Mouse (Mus musculus) forebrain, embryonic 15.5 days (tissue): ENCODE data around the gene Cttnbp2nl. TPM values are rescaled to one million over a fixed set of nuclear protein-coding genes. Genes with fewer than 3 reads are reported as not detected.

Experiments
- ATAC-seq: fragments of 200-750 bp; cut with Nextera tagmentation; replicated peaks from 2 replicates; pipeline ENCODE4 v1.8.0; 2017; ENCODE audit warnings: mild to moderate bottlenecking, moderate TSS enrichment, moderate library complexity
- H3K27ac ChIP-seq: fragments of 300-500 bp; sonication (generic); replicated peaks from 2 replicates; pipeline ENCODE4 v1.5.1; 2015; ENCODE audit warnings: mild to moderate bottlenecking, inconsistent platforms
- H3K27me3 ChIP-seq: fragments of 300-500 bp; sonication (generic); 2 replicates; pipeline ENCODE4 v1.6.1; 2015; ENCODE audit warnings: inconsistent platforms
- H3K36me3 ChIP-seq: fragments of 300-500 bp; sonication (generic); 2 replicates; pipeline ENCODE4 v1.6.1; 2015; ENCODE audit warnings: mild to moderate bottlenecking, inconsistent platforms
- H3K4me1 ChIP-seq: fragments of 300-500 bp; sonication (generic); 2 replicates; pipeline ENCODE4 v1.6.1; 2015; ENCODE audit warnings: inconsistent platforms
- H3K4me2 ChIP-seq: fragments of 300-500 bp; sonication (generic); replicated peaks from 2 replicates; pipeline ENCODE4 v1.6.1; 2015; ENCODE audit warnings: mild to moderate bottlenecking, inconsistent platforms
- H3K4me3 ChIP-seq: fragments of 300-500 bp; sonication (generic); 2 replicates; pipeline ENCODE4 v1.5.1; 2015; ENCODE audit warnings: mild to moderate bottlenecking, inconsistent platforms
- H3K9ac ChIP-seq: fragments of 300-500 bp; sonication (generic); replicated peaks from 2 replicates; pipeline ENCODE4 v1.6.1; 2015; ENCODE audit warnings: mild to moderate bottlenecking, inconsistent platforms
- H3K9me3 ChIP-seq: fragments of 300-500 bp; sonication (generic); 2 replicates; pipeline ENCODE4 v1.6.1; 2016; ENCODE audit warnings: inconsistent platforms
- WGBS: fragments of 180-500 bp; shearing (Covaris S2); methylation state at CpG from one replicate; pipeline ENCODE4 v1.1.7; 2015; ENCODE audit warnings: mixed read lengths; 5-methylcytosine and 5-hydroxymethylcytosine counted together
- polyA plus RNA-seq: library from polyadenylated mRNA; unstranded; fragments of >200 nt; fragmentation: Nextera tagmentation; extraction: Ambion mirVana; gene quantifications from 2 replicates; pipeline ENCODE4 v1.2.1, GENCODE M21; 2015

Cttnbp2nl gene
- polyA plus RNA-seq, 1 experiment from 2014 or later = 61.1 TPM

DNA sequence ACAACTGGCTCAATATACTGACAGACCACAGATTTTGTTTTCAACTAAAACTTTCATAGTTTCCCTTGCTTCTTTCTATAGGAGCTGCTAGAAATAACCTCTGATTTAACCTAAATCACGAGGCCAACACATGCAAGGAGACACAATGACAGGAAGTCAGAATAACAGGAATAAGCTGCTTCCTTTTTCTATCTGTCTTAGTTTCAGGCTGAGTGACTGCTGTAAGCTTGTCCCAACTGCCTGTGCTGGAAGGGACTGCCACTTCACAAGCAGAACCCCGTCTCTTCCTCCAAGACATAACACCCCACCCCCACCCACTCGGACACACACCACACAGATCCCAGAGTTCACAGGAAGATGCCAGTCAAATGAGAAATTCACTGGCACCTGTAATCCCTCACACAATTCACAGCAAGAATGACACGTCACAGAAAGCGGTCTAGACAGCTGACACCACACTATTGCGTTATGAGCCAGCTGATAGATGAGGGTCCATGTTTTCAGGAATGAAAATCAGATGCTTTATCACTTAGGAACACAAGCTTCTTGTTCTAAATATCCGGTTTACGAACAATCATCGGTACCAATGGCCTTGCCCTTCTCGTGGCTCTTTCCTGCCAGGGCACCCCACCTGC lies 29.5 kb downstream of the Cttnbp2nl start:
- H3K36me3 ChIP-seq = peaks cover 9% of the 10 kb centered on the region
- no peak overlapping the region for H3K4me2 ChIP-seq
- H3K27me3 ChIP-seq = no peaks in the 10 kb centered on the region
- no peak overlapping the region for H3K4me3 ChIP-seq
- no peaks in the 10 kb centered on the region for H3K4me1 ChIP-seq
- ATAC-seq = no peak
- no peaks in the 10 kb centered on the region for H3K9me3 ChIP-seq
- H3K27ac ChIP-seq = no peak overlapping the region
- H3K9ac ChIP-seq = no peak overlapping the region
- WGBS = 84% methylated on average over 10 of the region's 10 CpGs

DNA sequence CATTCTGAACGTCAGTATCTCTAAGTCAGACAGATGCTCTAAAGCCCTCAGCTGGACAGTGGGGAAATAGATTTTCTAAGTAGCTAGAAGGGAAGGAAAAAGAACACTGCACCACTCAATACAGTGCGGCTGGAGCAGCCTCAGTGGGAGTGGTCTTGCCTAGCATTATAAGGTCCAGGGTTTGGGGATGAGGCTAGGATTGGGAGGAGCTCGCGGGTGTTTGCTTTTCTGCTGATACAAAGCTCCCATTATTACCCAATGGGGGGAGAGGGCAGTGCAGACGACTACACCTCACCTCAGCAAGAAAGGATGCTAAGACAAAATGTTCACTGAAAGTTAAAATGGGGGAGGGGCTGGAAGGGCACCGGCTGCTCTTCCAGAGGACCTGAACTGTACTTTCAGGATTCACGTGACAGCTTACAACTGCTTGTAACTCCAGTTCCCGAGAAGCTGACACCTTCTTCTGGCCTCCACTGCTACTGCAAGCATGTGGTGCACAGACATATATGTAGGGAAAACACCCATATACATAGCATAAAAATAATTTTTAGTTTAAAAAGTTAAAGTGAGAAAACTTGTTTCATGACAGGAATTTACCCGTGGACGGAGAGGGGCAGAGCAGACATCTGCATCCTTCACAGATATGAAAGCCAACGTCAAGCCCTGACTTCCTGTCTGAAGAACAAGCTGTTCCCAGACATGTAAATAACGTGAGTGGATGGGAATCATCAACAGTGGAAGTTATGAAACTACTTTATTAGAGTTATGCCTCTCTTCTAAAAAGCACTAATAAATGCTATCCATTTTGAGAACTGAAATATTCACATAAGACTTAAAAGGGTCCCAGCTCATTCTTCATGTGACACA lies 32.9 kb downstream of the Cttnbp2nl start:
- H3K27me3 ChIP-seq = no peaks in the 10 kb centered on the region
- 0 out of 2 replicates have a peak, but pooled peaks cover 3% of the 10 kb centered on the region for H3K36me3 ChIP-seq
- no peak overlapping the region for H3K4me3 ChIP-seq
- H3K4me2 ChIP-seq = no peak overlapping the region
- no peak overlapping the region for H3K9ac ChIP-seq
- WGBS = 52% methylated on average over 12 of the region's 12 CpGs
- no peak for ATAC-seq
- no peak overlapping the region for H3K27ac ChIP-seq
- no peaks in the 10 kb centered on the region for H3K9me3 ChIP-seq
- peaks cover 3% of the 10 kb centered on the region for H3K4me1 ChIP-seq

DNA sequence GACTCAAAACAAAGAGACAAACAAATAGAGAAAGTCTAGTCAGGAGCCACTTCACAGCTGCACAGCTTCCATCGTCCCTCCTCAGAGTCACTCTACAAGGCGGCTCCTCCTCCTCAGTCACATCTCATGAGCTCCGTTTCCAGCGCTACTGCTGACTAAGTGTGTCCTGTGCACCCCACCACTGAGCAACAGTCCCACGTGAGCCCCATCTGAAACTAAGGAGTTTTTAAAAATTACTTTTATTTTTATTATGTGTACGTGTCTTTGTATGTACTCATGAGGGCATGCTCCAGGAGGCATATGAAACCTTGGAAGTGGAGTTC lies 34.2 kb downstream of the Cttnbp2nl start:
- H3K4me3 ChIP-seq = no peak overlapping the region
- H3K36me3 ChIP-seq = 0 out of 2 replicates have a peak, but pooled peaks cover 3% of the 10 kb centered on the region
- ATAC-seq = no peak
- H3K27me3 ChIP-seq = no peaks in the 10 kb centered on the region
- no peak overlapping the region for H3K27ac ChIP-seq
- no peak overlapping the region for H3K4me2 ChIP-seq
- WGBS = 91% methylated on average over 6 of the region's 6 CpGs
- no peaks in the 10 kb centered on the region for H3K9me3 ChIP-seq
- H3K4me1 ChIP-seq = peaks cover 3% of the 10 kb centered on the region
- H3K9ac ChIP-seq = no peak overlapping the region

DNA sequence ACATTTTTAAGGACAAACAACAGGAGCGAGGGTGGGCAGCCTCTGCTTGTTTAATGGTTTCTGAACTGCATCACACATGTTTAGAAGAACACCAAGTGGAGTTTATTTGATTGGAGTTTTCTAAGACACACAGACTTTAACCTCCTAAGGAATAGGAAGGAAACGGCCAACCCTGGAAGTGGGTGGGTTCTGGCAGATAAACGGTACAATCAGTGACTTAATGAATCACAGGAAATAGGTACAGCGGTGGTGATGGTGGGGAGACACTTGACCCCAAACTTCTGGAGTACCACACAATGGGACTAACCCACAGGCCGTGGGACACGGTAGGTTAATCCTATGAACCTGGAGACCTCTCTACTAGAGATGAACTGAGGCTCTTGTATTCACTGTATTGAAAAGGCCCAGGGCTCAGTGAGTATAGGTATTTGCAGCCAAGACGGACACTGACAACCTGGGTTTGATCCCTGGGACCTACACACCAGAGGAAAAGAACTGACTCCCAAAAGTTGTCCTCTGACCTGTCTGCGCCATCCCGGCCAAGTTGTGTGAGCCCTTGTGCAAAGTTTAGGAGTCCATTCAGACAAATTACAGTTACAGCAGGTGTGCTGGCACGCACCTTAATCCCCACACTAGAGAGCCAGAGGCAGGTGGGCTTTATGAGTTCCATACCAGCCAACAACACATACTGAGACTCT lies 34.7 kb downstream of the Cttnbp2nl start:
- peaks cover 3% of the 10 kb centered on the region for H3K4me1 ChIP-seq
- H3K9me3 ChIP-seq = no peaks in the 10 kb centered on the region
- H3K27ac ChIP-seq = no peak overlapping the region
- 92% methylated on average over 10 of the region's 10 CpGs for WGBS
- H3K9ac ChIP-seq = no peak overlapping the region
- ATAC-seq = no peak
- no peak overlapping the region for H3K4me2 ChIP-seq
- 0 out of 2 replicates have a peak, but pooled peaks cover 3% of the 10 kb centered on the region for H3K36me3 ChIP-seq
- H3K27me3 ChIP-seq = no peaks in the 10 kb centered on the region
- no peak overlapping the region for H3K4me3 ChIP-seq

DNA sequence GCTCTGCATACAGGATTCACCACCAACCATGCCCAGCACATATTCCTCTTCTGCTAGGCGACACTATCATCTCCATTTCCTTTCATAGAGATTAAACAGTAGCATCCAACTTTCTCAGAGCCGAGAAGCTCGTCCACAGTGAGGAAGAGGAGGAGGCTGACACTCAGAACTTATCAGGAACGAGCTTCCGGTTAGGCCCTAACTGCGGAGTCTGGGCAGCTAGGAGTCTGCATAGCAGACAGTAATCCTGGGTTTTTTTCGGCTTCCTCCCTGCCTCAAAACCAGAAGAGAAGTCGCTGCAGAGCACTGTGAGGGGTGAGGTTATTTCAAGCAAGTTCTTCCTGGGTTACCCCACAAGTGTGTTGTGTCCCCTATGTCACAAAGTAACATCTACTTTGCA lies 35.6 kb downstream of the Cttnbp2nl start:
- Histone ChIP-seq H3K4me3 (no peak overlapping the region), H3K9me3 (no peaks in the 10 kb centered on the region), H3K4me1 (peaks cover 3% of the 10 kb centered on the region), H3K27me3 (no peaks in the 10 kb centered on the region), H3K36me3 (0 out of 2 replicates have a peak, but pooled peaks cover 3% of the 10 kb centered on the region), H3K27ac (peak overlapping the region; percentile 33; the same call in 1 of the 2 replicates), H3K9ac (no peak overlapping the region), H3K4me2 (no peak overlapping the region)
- ATAC-seq = no peak
- 94% methylated on average over 8 of the region's 8 CpGs for WGBS

DNA sequence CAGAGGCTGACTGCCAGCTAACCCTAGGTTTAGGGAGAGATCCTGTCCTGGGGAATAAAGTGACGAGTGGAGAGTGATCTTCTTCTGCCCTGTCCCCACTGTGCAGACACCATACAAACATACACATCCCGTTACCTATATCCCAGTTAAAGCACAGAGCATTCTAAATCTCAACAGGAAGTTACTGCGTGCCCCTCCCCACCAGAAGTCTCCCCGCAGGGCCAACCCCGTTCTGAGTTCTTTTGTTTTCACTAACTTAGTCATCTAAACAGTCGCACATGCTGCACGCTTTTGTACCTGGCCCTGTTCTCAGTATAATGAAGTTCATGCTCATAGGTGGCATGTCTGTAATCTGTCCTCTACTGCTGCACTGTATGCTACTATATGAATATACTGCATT lies 36.7 kb downstream of the Cttnbp2nl start:
- Histone ChIP-seq H3K4me1 (peaks cover 3% of the 10 kb centered on the region), H3K4me2 (no peak overlapping the region), H3K9me3 (no peaks in the 10 kb centered on the region), H3K36me3 (peaks cover 3% of the 10 kb centered on the region; the same call in 1 of the 2 replicates), H3K27me3 (no peaks in the 10 kb centered on the region), H3K27ac (no peak overlapping the region), H3K4me3 (no peak overlapping the region), H3K9ac (no peak overlapping the region)
- ATAC-seq = no peak
- WGBS = 71% methylated on average over 7 of the region's 7 CpGs

DNA sequence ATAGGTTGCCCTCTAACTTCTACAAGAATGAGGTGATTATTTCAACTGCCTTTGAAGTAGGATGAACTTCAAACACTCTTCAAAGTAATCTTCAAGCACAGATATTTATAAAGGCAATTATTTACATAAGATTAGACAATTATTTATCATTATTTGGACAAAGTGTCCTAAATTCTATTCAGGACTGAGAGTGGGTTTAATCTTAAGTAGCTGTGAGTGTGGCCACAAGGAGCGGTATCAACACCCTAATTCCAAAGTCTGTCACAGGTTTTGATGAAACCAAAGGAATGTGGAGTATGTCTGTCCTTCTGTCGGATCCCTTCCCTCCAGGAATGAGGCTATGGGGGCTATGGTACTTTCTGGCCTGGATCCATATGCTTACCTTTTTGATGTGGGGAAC lies 38.0 kb downstream of the Cttnbp2nl start:
- Histone ChIP-seq H3K9ac (no peak overlapping the region), H3K4me2 (no peak overlapping the region), H3K36me3 (peaks cover 15% of the 10 kb centered on the region; the same call in 1 of the 2 replicates), H3K4me1 (peaks cover 3% of the 10 kb centered on the region), H3K4me3 (no peak overlapping the region), H3K27ac (no peak overlapping the region), H3K9me3 (no peaks in the 10 kb centered on the region), H3K27me3 (no peaks in the 10 kb centered on the region)
- 79% methylated on average over 2 of the region's 2 CpGs for WGBS
- ATAC-seq = no peak

DNA sequence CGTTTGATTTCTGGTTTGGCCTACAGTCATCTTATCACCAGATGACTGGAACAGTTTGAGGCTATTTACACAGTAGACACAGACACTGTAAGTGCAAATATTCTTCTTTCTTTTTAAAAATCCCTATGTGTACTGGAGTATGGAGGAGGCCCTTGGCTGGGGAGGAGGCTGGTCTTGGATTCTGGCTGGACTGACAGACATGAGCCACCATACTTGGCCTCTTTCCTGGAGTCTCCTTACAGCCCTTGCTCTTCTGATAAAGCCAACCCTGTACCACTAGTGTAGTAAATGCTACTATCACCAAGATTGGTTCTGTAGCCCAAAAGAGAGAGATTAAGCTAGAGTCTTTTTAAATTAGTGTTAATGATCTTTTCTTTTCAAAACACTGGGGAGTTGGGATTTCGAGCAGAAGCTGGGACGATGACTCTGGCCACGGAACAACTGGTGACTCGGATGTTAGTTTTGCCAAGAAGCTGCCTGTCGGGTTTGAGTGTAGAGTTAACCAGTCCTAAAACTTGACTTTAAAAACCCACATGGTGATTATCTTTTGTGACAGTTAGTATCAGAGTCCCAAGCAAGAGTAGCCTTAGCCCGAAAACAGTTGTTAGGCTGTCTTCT lies 40.1 kb downstream of the Cttnbp2nl start:
- no peak for ATAC-seq
- no peaks in the 10 kb centered on the region for H3K27me3 ChIP-seq
- no peak overlapping the region for H3K27ac ChIP-seq
- peaks cover 3% of the 10 kb centered on the region for H3K4me1 ChIP-seq
- H3K9me3 ChIP-seq = no peaks in the 10 kb centered on the region
- no peak overlapping the region for H3K4me3 ChIP-seq
- H3K4me2 ChIP-seq = no peak overlapping the region
- 93% methylated on average over 7 of the region's 7 CpGs for WGBS
- no peak overlapping the region for H3K9ac ChIP-seq
- peaks cover 30% of the 10 kb centered on the region for H3K36me3 ChIP-seq

DNA sequence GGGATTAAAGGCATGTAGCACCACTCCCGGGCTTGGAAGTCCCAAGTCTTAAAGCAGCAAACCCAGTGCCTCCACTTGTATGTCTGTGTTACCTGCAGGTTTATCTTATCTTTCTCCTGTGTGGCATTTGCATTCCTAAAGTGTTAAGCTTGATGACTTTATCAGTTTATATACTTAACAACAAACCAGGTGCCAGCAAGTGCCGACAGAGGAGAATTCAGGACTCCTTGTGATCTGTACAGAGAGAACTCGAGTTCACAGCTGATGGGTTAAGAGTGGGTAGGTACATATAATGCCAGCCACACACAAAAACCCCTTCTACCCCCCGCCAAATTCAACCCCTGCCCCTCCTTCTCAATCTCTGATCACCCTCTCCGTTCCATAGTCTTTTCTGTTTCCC lies 41.1 kb downstream of the Cttnbp2nl start:
- ATAC-seq = no peak
- Histone ChIP-seq H3K4me2 (no peak overlapping the region), H3K27ac (no peak overlapping the region), H3K4me1 (peaks cover 2% of the 10 kb centered on the region), H3K4me3 (no peak overlapping the region), H3K36me3 (peaks cover 39% of the 10 kb centered on the region), H3K9me3 (no peaks in the 10 kb centered on the region), H3K27me3 (no peaks in the 10 kb centered on the region), H3K9ac (no peak overlapping the region)
- 90% methylated on average over 5 of the region's 5 CpGs for WGBS

DNA sequence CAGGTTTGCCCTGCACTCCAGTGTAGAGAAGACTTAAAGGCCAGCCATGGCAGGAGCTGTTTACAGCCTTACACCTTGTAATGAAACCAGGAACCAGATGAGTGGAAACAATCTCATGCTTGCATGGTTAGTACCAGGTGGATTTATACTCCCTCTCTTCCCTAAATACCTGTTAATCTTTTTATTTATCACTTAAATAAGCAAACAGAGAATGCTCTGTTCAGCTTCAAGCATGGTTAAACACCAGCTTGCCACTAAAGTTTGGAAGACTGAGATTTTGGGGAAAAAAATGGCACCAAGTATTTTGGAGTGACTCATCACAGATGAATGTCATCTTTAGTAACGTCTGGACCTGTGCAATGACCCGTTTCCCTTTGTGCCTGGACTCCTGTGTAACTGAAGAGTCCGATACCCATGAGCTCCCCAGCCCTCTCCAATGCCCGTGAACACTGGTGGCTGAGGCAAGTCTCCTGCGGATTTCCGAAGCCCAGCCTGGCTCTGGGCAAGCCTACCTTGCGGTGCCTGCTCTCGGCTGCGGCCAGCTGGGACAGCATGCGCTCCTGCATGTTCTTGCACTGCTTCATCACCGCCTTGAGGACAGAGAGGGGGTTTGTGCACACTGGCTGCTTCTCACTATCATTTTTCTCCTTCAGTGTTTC lies 42.1 kb downstream of the Cttnbp2nl start:
- Histone ChIP-seq H3K4me2 (no peak overlapping the region), H3K4me3 (no peak overlapping the region), H3K27ac (no peak overlapping the region), H3K4me1 (no peaks in the 10 kb centered on the region), H3K27me3 (no peaks in the 10 kb centered on the region), H3K9ac (no peak overlapping the region), H3K9me3 (no peaks in the 10 kb centered on the region), H3K36me3 (peaks cover 50% of the 10 kb centered on the region)
- WGBS = 95% methylated on average over 11 of the region's 11 CpGs
- no peak for ATAC-seq

DNA sequence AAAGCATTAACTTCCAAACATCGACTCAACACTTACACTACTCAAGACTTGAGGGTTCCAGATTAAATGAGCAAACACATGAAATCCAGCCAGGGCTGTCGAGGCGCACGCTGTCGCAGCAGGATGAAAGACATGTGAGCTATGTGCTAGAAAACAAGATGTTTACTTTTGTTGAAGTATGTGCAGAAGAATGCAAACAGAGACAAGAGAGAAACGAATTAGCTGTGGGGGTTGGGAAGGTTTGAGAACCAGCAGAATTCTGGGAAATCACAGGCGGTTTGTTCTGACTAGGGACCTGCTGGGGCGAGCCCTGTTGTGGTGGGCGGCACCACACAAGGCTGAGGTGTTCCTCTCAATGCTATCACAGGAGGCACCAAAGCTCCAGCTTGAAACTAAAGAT lies 44.9 kb downstream of the Cttnbp2nl start:
- Histone ChIP-seq H3K36me3 (peaks cover 64% of the 10 kb centered on the region), H3K4me2 (no peak overlapping the region), H3K27me3 (no peaks in the 10 kb centered on the region), H3K9ac (no peak overlapping the region), H3K27ac (no peak overlapping the region), H3K9me3 (no peaks in the 10 kb centered on the region), H3K4me3 (no peak overlapping the region), H3K4me1 (peaks cover 14% of the 10 kb centered on the region)
- WGBS = 87% methylated on average over 9 of the region's 9 CpGs
- no peak for ATAC-seq
